Mouse (Mus musculus) E14TG2a.4 (cell line): ENCODE measurements around the gene Tent2.
A peak's percentile ranks its signal among the peaks of the same experiment; 100 is the strongest.

Source experiments
- H3K27me3 ChIP-seq: 2 replicates; pipeline ENCODE4 v1.6.1; 2014; ENCODE audit warnings: low read length, control low read depth; ENCODE audit not compliant: insufficient read depth
- H3K36me3 ChIP-seq: 2 replicates; pipeline ENCODE4 v1.6.1; 2014; ENCODE audit warnings: low read length, control low read depth; ENCODE audit not compliant: insufficient read depth
- H3K4me1 ChIP-seq: replicated peaks from 2 replicates; pipeline ENCODE4 v1.6.1; 2014; ENCODE audit warnings: low read depth, low read length, control low read depth
- H3K4me3 ChIP-seq: replicated peaks from 2 replicates; pipeline ENCODE4 v1.5.1; 2014; ENCODE audit warnings: mild to moderate bottlenecking, low read length
- H3K9me3 ChIP-seq: 2 replicates; pipeline ENCODE4 v1.6.1; 2014; ENCODE audit warnings: low read length, control low read depth
- CTCF ChIP-seq: conservative IDR thresholded peaks from 2 replicates; pipeline ENCODE4 v1.5.1; 2014; ENCODE audit warnings: low read length
- NANOG ChIP-seq: IDR thresholded peaks from 2 replicates; pipeline ENCODE4 v1.6.1; 2014; ENCODE audit warnings: borderline replicate concordance, low read length, mixed read lengths
- POU5F1 ChIP-seq: IDR thresholded peaks from 2 replicates; pipeline ENCODE4 v1.6.1; 2014; ENCODE audit warnings: low read length, borderline replicate concordance

Tent2 gene

GRCm38 (mm10) chr13:93136251-93136650 is 55.9 kb downstream of the Tent2 start:
- H3K9me3 ChIP-seq = no peaks in the 10 kb centered on the region
- H3K4me3 ChIP-seq = no peak overlapping the region
- H3K27me3 ChIP-seq = no peaks in the 10 kb centered on the region
- no peaks in the 10 kb centered on the region for H3K4me1 ChIP-seq
- no peak for TF ChIP-seq CTCF
- TF ChIP-seq POU5F1 = no peak
- no peak for TF ChIP-seq NANOG
- no peaks in the 10 kb centered on the region for H3K36me3 ChIP-seq

GRCm38 (mm10) chr13:93135501-93135900 is 56.7 kb downstream of the Tent2 start:
- Histone ChIP-seq H3K9me3 (no peaks in the 10 kb centered on the region), H3K4me3 (no peak overlapping the region), H3K4me1 (no peaks in the 10 kb centered on the region), H3K27me3 (no peaks in the 10 kb centered on the region), H3K36me3 (no peaks in the 10 kb centered on the region)
- no peak for TF ChIP-seq NANOG
- no peak for TF ChIP-seq POU5F1
- TF ChIP-seq CTCF = no peak

GRCm38 (mm10) chr13:93130674-93131073 is 61.5 kb downstream of the Tent2 start:
- TF ChIP-seq POU5F1 = no peak
- Histone ChIP-seq H3K4me1 (no peaks in the 10 kb centered on the region), H3K36me3 (no peaks in the 10 kb centered on the region), H3K4me3 (no peak overlapping the region), H3K27me3 (no peaks in the 10 kb centered on the region), H3K9me3 (no peaks in the 10 kb centered on the region)

GRCm38 (mm10) chr13:93128961-93129360 is 63.2 kb downstream of the Tent2 start:
- no peak for TF ChIP-seq POU5F1
- TF ChIP-seq NANOG = no peak
- no peak for TF ChIP-seq CTCF
- Histone ChIP-seq H3K4me1 (no peaks in the 10 kb centered on the region), H3K9me3 (peaks cover 6% of the 10 kb centered on the region), H3K27me3 (no peaks in the 10 kb centered on the region), H3K36me3 (no peaks in the 10 kb centered on the region), H3K4me3 (no peak overlapping the region)

GRCm38 (mm10) chr13:93128111-93128860 is 63.9 kb downstream of the Tent2 start:
- no peaks in the 10 kb centered on the region for H3K4me1 ChIP-seq
- no peaks in the 10 kb centered on the region for H3K36me3 ChIP-seq
- peaks cover 6% of the 10 kb centered on the region for H3K9me3 ChIP-seq
- H3K4me3 ChIP-seq = no peak overlapping the region
- TF ChIP-seq POU5F1 = no peak
- no peak for TF ChIP-seq CTCF
- no peak for TF ChIP-seq NANOG
- H3K27me3 ChIP-seq = no peaks in the 10 kb centered on the region

GRCm38 (mm10) chr13:93122321-93122720 is 69.9 kb downstream of the Tent2 start:
- Histone ChIP-seq H3K4me1 (no peaks in the 10 kb centered on the region), H3K36me3 (no peaks in the 10 kb centered on the region), H3K4me3 (no peak overlapping the region), H3K27me3 (no peaks in the 10 kb centered on the region), H3K9me3 (peaks cover 6% of the 10 kb centered on the region)
- TF ChIP-seq POU5F1 = no peak
- TF ChIP-seq NANOG = no peak
- TF ChIP-seq CTCF = no peak

- Histone ChIP-seq H3K27me3 (no peaks in the 10 kb centered on the region), H3K9me3 (peaks cover 4% of the 10 kb centered on the region), H3K4me3 (no peak overlapping the region), H3K4me1 (no peaks in the 10 kb centered on the region), H3K36me3 (no peaks in the 10 kb centered on the region)
- TF ChIP-seq CTCF = no peak
- no peak for TF ChIP-seq NANOG
- no peak for TF ChIP-seq POU5F1
These were observed 74.9 kb downstream of the Tent2 start for GRCm38 (mm10) chr13:93117241-93117640.

- TF ChIP-seq POU5F1 = no peak
- TF ChIP-seq CTCF = no peak
- peak; percentile 52; the same call in 1 of the 2 replicates for TF ChIP-seq NANOG
These were observed 89.7 kb downstream of the Tent2 start for GRCm38 (mm10) chr13:93102340-93103090.

GRCm38 (mm10) chr13:93098596-93098995 is 93.6 kb downstream of the Tent2 start:
- no peaks in the 10 kb centered on the region for H3K36me3 ChIP-seq
- peaks cover 13% of the 10 kb centered on the region for H3K4me1 ChIP-seq
- peaks cover 18% of the 10 kb centered on the region for H3K27me3 ChIP-seq
- TF ChIP-seq NANOG (no peak), POU5F1 (no peak), CTCF (no peak)
- 0 out of 2 replicates have a peak, but pooled peaks cover 8% of the 10 kb centered on the region for H3K9me3 ChIP-seq
- H3K4me3 ChIP-seq = no peak overlapping the region

More at GRCm38 (mm10) chr13:93102340-93103090, 89.7 kb downstream of the Tent2 start:
- no peak overlapping the region for H3K4me3 ChIP-seq
- no peaks in the 10 kb centered on the region for H3K27me3 ChIP-seq
- H3K4me1 ChIP-seq = peaks cover 10% of the 10 kb centered on the region
- H3K9me3 ChIP-seq = peaks cover 12% of the 10 kb centered on the region; the same call in 1 of the 2 replicates
- no peaks in the 10 kb centered on the region for H3K36me3 ChIP-seq
